Mouse (Mus musculus) CH12.LX (cell line): ENCODE results near the gene Sh3tc1. TPM values are rescaled to one million over a fixed set of nuclear protein-coding genes. Genes with fewer than 3 reads are reported as not detected.

Experiments
- DNase-seq: peaks from one replicate; pipeline ENCODE4 v3.0.0-alpha.2; 2013; ENCODE audit errors: extremely low read depth
- H3K27ac ChIP-seq: 2 replicates; pipeline ENCODE4 v1.5.1; 2012; ENCODE audit warnings: low read depth, mild to moderate bottlenecking, control low read depth, moderate library complexity; ENCODE audit not compliant: insufficient read depth
- H3K27me3 ChIP-seq: replicated peaks from 2 replicates; pipeline ENCODE3; 2012; ENCODE audit warnings: inconsistent platforms
- H3K36me3 ChIP-seq, 2 experiments: replicated peaks in 1 of 2; 2 replicates each; pipeline versions ENCODE3 to v1.6.1; 2012; ENCODE audit warnings: inconsistent platforms in 1 of 2, low read length in 1 of 2, mild to moderate bottlenecking in 1 of 2, mixed read lengths in 1 of 2, moderate library complexity in 1 of 2; ENCODE audit not compliant: control insufficient read depth in 1 of 2, insufficient read depth in 1 of 2
- H3K4me1 ChIP-seq, 2 experiments: 2 replicates each; pipeline ENCODE4 v1.6.1; 2012; ENCODE audit warnings: inconsistent platforms in 1 of 2, moderate library complexity in 1 of 2; ENCODE audit not compliant: insufficient read depth in 2 of 2, control insufficient read depth in 1 of 2
- H3K4me2 ChIP-seq: 2 replicates; pipeline ENCODE4 v1.6.1; 2012; ENCODE audit warnings: low read depth, mild to moderate bottlenecking, control low read depth; ENCODE audit not compliant: poor library complexity, insufficient read depth, severe bottlenecking
- H3K4me3 ChIP-seq, 3 experiments: fragments of 150-350 bp in 1 of 3; sonication (generic) in 1 of 3; replicated peaks in 1 of 3; 2 replicates each; pipeline versions ENCODE3 to v1.5.1; 2011 to 2012; ENCODE audit warnings: low read depth in 2 of 3, low read length in 2 of 3, mild to moderate bottlenecking in 2 of 3, moderate library complexity in 2 of 3, control low read depth in 1 of 3, improper control_type of control experiment in 1 of 3, inconsistent platforms in 1 of 3, mixed read lengths in 1 of 3; ENCODE audit not compliant: poor library complexity in 1 of 3
- H3K79me2 ChIP-seq: replicated peaks from 2 replicates; pipeline ENCODE4 v1.6.1; 2012; ENCODE audit warnings: mild to moderate bottlenecking, moderate library complexity; ENCODE audit not compliant: control insufficient read depth, poor library complexity, insufficient read depth, severe bottlenecking; ENCODE audit errors: extremely low read depth
- H3K9ac ChIP-seq: 2 replicates; pipeline ENCODE4 v1.6.1; 2012; ENCODE audit warnings: low read depth, mild to moderate bottlenecking, control low read depth, moderate library complexity; ENCODE audit not compliant: insufficient read depth
- H3K9me3 ChIP-seq: replicated peaks from 2 replicates; pipeline ENCODE3; 2012; ENCODE audit warnings: low read length, inconsistent platforms, mixed read lengths
- CHD2 ChIP-seq: IDR thresholded peaks from 2 replicates; pipeline ENCODE4 v1.6.1; 2011; ENCODE audit warnings: low read length, improper control_type of control experiment
- CTCF ChIP-seq, 2 experiments: IDR thresholded peaks in 1 of 2; conservative IDR thresholded peaks in 1 of 2; 2 replicates each; pipeline ENCODE4 v1.5.1; 2011 to 2012; ENCODE audit warnings: low read depth in 2 of 2, low read length in 2 of 2, improper control_type of control experiment in 1 of 2, inconsistent platforms in 1 of 2, mild to moderate bottlenecking in 1 of 2, moderate library complexity in 1 of 2
- E2F4 ChIP-seq: IDR thresholded peaks from 2 replicates; pipeline ENCODE4 v1.6.1; 2011; ENCODE audit warnings: low read depth, low read length, improper control_type of control experiment; ENCODE audit not compliant: insufficient replicate concordance
- ELF1 ChIP-seq: IDR thresholded peaks from 2 replicates; pipeline ENCODE4 v1.6.1; 2014; ENCODE audit warnings: low read depth, mild to moderate bottlenecking, inconsistent platforms, low read length, improper control_type of control experiment
- EP300 ChIP-seq: IDR thresholded peaks from 2 replicates; pipeline ENCODE4 v1.6.1; 2011; ENCODE audit warnings: low read length, improper control_type of control experiment
- ETS1 ChIP-seq: conservative IDR thresholded peaks from 2 replicates; pipeline ENCODE4 v1.6.1; 2012; ENCODE audit warnings: low read depth, mild to moderate bottlenecking, inconsistent platforms, low read length, improper control_type of control experiment, moderate library complexity
- GABPA ChIP-seq: IDR thresholded peaks from 2 replicates; pipeline ENCODE4 v1.6.1; 2012; ENCODE audit warnings: low read depth, low read length, improper control_type of control experiment, inconsistent platforms; ENCODE audit not compliant: insufficient replicate concordance
- IRF4 ChIP-seq: IDR thresholded peaks from 2 replicates; pipeline ENCODE4 v1.6.1; 2014; ENCODE audit warnings: low read depth, mild to moderate bottlenecking, inconsistent platforms, low read length, improper control_type of control experiment
- JUND ChIP-seq: conservative IDR thresholded peaks from 2 replicates; pipeline ENCODE4 v1.6.1; 2011; ENCODE audit warnings: low read depth, low read length, improper control_type of control experiment
- KAT2A ChIP-seq: IDR thresholded peaks from 2 replicates; pipeline ENCODE4 v1.6.1; 2012; ENCODE audit warnings: low read length, improper control_type of control experiment, inconsistent platforms; ENCODE audit not compliant: insufficient replicate concordance
- MAX ChIP-seq: IDR thresholded peaks from 2 replicates; pipeline ENCODE4 v1.6.1; 2011; ENCODE audit warnings: low read length, improper control_type of control experiment
- MEF2A ChIP-seq: IDR thresholded peaks from 2 replicates; pipeline ENCODE4 v1.6.1; 2014; ENCODE audit warnings: low read depth, mild to moderate bottlenecking, inconsistent platforms, low read length, improper control_type of control experiment, borderline replicate concordance
- MYC ChIP-seq: IDR thresholded peaks from 2 replicates; pipeline ENCODE4 v1.6.1; 2011; ENCODE audit warnings: low read depth, mild to moderate bottlenecking, improper control_type of control experiment, low read length
- NELFE ChIP-seq: IDR thresholded peaks from 2 replicates; pipeline ENCODE4 v1.6.1; 2011; ENCODE audit warnings: low read depth, low read length, improper control_type of control experiment
- NRF1 ChIP-seq: IDR thresholded peaks from 2 replicates; pipeline ENCODE4 v1.6.1; 2014; ENCODE audit warnings: low read depth, mild to moderate bottlenecking, inconsistent platforms, low read length, improper control_type of control experiment, moderate library complexity
- RCOR1 ChIP-seq: conservative IDR thresholded peaks from 2 replicates; pipeline ENCODE4 v1.6.1; 2012; ENCODE audit warnings: low read depth, mild to moderate bottlenecking, inconsistent platforms, low read length, improper control_type of control experiment
- SIN3A ChIP-seq: IDR thresholded peaks from 2 replicates; pipeline ENCODE4 v1.6.1; 2012; ENCODE audit warnings: low read length, improper control_type of control experiment, inconsistent platforms
- TBP ChIP-seq: conservative IDR thresholded peaks from 2 replicates; pipeline ENCODE4 v1.6.1; 2011; ENCODE audit warnings: low read depth, low read length, improper control_type of control experiment
- USF1 ChIP-seq: IDR thresholded peaks from 2 replicates; pipeline ENCODE4 v1.6.1; 2014; ENCODE audit warnings: low read depth, mild to moderate bottlenecking, inconsistent platforms, low read length, improper control_type of control experiment
- USF2 ChIP-seq: conservative IDR thresholded peaks from 2 replicates; pipeline ENCODE4 v1.6.1; 2011; ENCODE audit warnings: low read depth, low read length, improper control_type of control experiment
- ZKSCAN1 ChIP-seq: IDR thresholded peaks from 2 replicates; pipeline ENCODE4 v1.6.1; 2012; ENCODE audit warnings: low read depth, inconsistent platforms, low read length, improper control_type of control experiment, borderline replicate concordance
- ZMIZ1 ChIP-seq: IDR thresholded peaks from 2 replicates; pipeline ENCODE4 v1.6.1; 2012; ENCODE audit warnings: low read depth, mild to moderate bottlenecking, inconsistent platforms, low read length, improper control_type of control experiment
- dilution Hi-C: fragments of 300-500 bp; cut with MboI; formaldehyde crosslinking; loops from 2 replicates; pipeline ENCODE4 v1.14.3; 2020; ENCODE audit warnings: low sequenced_read_pairs; ENCODE audit not compliant: extremely low pct_unique_long_range_greater_than_20kb, extremely low pct_ligation_motif_present
- in situ Hi-C: fragments of 300-500 bp; cut with MboI; formaldehyde crosslinking; loops from 3 replicates; pipeline ENCODE4 v1.14.3; 2019; ENCODE audit warnings: low sequenced_read_pairs, low pct_ligation_motif_present, low pct_unique_long_range_greater_than_20kb, mixed read lengths
- polyA plus RNA-seq: library from polyadenylated mRNA; unstranded; fragments of >175 nt; gene quantifications from 2 replicates; pipeline ENCODE4 v1.2.1, GENCODE M21; 2012; ENCODE audit warnings: low read depth; ENCODE audit not compliant: insufficient read length
- total RNA-seq, 2 experiments: library from RNA; depleted of rRNA; stranded (reverse); fragments of 300-350 nt in 1 of 2; fragments of >200 nt in 1 of 2; gene quantifications; 2 replicates each; pipeline ENCODE4 v1.2.3; 2012 to 2014

The Sh3tc1 gene
- total and polyA plus RNA-seq, 3 experiments: 0.85 to 2.3 (median 1.2) TPM

DNA sequence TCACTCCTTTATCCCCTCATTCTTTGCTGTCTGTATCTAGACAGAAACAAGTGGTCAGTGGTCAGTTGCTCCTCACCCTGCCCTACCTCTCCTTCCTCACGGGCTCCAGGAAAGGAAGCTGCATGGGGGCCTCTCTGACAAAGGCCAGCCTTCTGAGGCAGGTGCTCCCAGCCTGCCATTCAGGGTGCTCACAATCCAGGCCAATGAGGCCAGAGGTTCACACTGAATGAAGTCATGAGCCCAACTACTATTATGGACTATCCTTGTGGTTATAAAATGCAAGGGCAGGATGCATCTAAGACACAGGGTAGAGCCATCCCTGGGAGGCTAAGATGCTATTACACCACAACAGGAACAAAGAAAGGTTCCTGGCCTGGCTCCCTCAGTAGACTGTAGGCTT, 9.2 kb downstream of the Sh3tc1 start:
- no peak for DNase-seq
- Histone ChIP-seq H3K27ac (no peak overlapping the region), H3K4me2 (no peak overlapping the region), H3K9me3 (no peaks in the 10 kb centered on the region), H3K4me1 (peaks cover 21 to 44% of the 10 kb centered on the region in 2 experiments), H3K79me2 (no peaks in the 10 kb centered on the region), H3K9ac (no peak overlapping the region), H3K27me3 (peaks cover 2% of the 10 kb centered on the region), H3K4me3 (no peak overlapping the region), H3K36me3 (no peaks in the 10 kb centered on the region)
- TF ChIP-seq GABPA: no peak
- no peak for TF ChIP-seq NELFE
- TF ChIP-seq ZKSCAN1: no peak
- TF ChIP-seq CTCF (conservative IDR thresholded peaks at IDR 0.05 in 1 of 2, IDR thresholded peaks at IDR 0.05 in 1 of 2; ENCODE audit: low read depth in 2 of 2, low read length in 2 of 2): no peak
- no peak for TF ChIP-seq MYC
- TF ChIP-seq SIN3A: no peak
- TF ChIP-seq EP300: no peak
- TF ChIP-seq RCOR1: no peak
- TF ChIP-seq KAT2A: no peak
- TF ChIP-seq E2F4: no peak
- no peak for TF ChIP-seq USF1
- no peak for TF ChIP-seq ZMIZ1
- no peak for TF ChIP-seq IRF4
- no peak for TF ChIP-seq ETS1
- TF ChIP-seq TBP: no peak
- TF ChIP-seq JUND: no peak
- dilution Hi-C loops: no loop called here
- in situ Hi-C loops: loop anchor here (10.0 kb wide), 1 partner anchor 134 kb away; no protein-coding TSS in a partner anchor

DNA sequence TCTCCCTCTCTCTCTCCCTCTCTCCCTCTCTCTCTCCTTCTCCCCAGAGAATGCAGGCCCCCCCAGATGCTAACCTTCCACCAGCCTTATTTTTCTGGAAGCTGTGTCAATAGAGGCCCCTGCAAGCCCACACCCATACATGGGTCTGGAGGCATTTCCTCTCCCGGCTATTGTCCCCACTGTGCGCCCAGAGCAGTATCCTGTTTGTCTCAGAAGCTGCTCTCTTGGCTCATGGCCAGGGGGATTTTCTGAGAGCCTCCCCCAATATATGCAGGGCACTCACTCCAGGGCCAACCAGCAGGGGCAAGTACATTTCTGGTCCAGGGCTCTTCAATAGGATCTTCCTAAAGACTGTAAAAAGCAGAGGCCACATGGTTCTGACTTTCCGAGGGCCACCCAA, 9.9 kb downstream of the Sh3tc1 start:
- no peak overlapping the region for H3K27ac ChIP-seq
- TF ChIP-seq USF2 (no peak), GABPA (no peak), JUND (no peak), ELF1 (no peak), CHD2 (no peak), E2F4 (no peak), ZMIZ1 (no peak), MEF2A (no peak), TBP (no peak), MAX (no peak), KAT2A (no peak), USF1 (no peak), RCOR1 (no peak), NRF1 (no peak)
- TF ChIP-seq, all 38 proteins: peak for 0
- no peak overlapping the region for H3K4me3 ChIP-seq
- peaks cover 1% of the 10 kb centered on the region for H3K27me3 ChIP-seq
- H3K4me1 ChIP-seq: peaks cover 21 to 44% of the 10 kb centered on the region in 2 experiments
- no peaks in the 10 kb centered on the region for H3K36me3 ChIP-seq
- no peak overlapping the region for H3K4me2 ChIP-seq
- in situ Hi-C loops: loop anchor here (10.0 kb wide), 1 partner anchor 135 kb away; no protein-coding TSS in a partner anchor
- dilution Hi-C loops: no loop called here
- no peaks in the 10 kb centered on the region for H3K9me3 ChIP-seq
- no peak overlapping the region for H3K9ac ChIP-seq
- no peaks in the 10 kb centered on the region for H3K79me2 ChIP-seq
- no peak for DNase-seq
